Mouse (Mus musculus) ES-E14 (cell line): ENCODE measurements around the gene Zc3h12a.

Source experiments
- CHD2 ChIP-seq: IDR thresholded peaks from 2 replicates; pipeline ENCODE4 v1.6.1; 2014; ENCODE audit warnings: mild to moderate bottlenecking, low read depth, low read length, inconsistent platforms
- HCFC1 ChIP-seq: IDR thresholded peaks from 2 replicates; pipeline ENCODE4 v1.6.1; 2012; ENCODE audit warnings: low read length, inconsistent platforms, borderline replicate concordance; ENCODE audit not compliant: insufficient read depth
- MAFK ChIP-seq: IDR thresholded peaks from 2 replicates; pipeline ENCODE4 v1.6.1; 2014; ENCODE audit warnings: mild to moderate bottlenecking, low read depth, low read length, inconsistent platforms; ENCODE audit not compliant: insufficient read depth
- ZC3H11A ChIP-seq: IDR thresholded peaks from 2 replicates; pipeline ENCODE4 v1.6.1; 2012; ENCODE audit warnings: low read depth, mild to moderate bottlenecking, inconsistent platforms, low read length, borderline replicate concordance
- ZNF384 ChIP-seq: IDR thresholded peaks from 2 replicates; pipeline ENCODE4 v1.6.1; 2012; ENCODE audit warnings: low read depth, low read length, inconsistent platforms

- TF ChIP-seq MAFK (no peak), HCFC1 (no peak), ZNF384 (no peak), CHD2 (no peak), ZC3H11A (no peak)
Observed at GRCm38 (mm10) chr4:125155646-125156045, 28.0 kb upstream of the Zc3h12a start.
